Mouse (Mus musculus): ENCODE data around the gene Pelo. TPM values are rescaled to one million over a fixed set of nuclear protein-coding genes. Genes with fewer than 3 reads are reported as not detected.

Gene Pelo
- total RNA-seq, 2 experiments from 2014 or later = 21.7 to 23.3 TPM

GRCm38 (mm10) chr13:115100381-115101177, 10.6 kb upstream of the Pelo start:
- intact Hi-C loops (cut with DNase I) = loop anchor here (10.0 kb wide), 1 partner anchor 114 kb away; no protein-coding TSS in a partner anchor
- no peak for DNase-seq (ENCODE audit: extremely low spot score in 1 of 2, low spot score in 2 of 2)

DNA sequence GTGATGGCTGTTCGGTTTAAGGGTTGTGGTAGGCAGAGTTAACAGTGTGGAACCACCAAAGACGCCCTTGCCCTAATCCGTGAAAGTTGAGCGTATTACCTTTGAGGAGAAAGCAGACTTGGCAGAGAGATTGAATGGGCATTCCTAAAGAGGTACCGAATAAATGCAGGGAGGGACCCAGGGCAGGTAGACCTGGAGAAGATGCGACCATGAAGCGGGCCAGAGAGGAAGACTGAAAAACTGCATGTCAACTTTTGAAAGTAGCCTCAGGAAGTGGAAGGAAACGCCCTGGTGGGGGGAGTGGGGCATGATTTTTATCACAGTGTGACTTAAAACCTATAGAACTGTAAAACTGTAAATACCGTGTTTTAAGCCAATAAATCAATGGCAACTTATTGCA, 9.4 kb upstream of the Pelo start:
- DNase-seq (ENCODE audit: extremely low spot score in 1 of 2, low spot score in 2 of 2) = no peak
- intact Hi-C loops (cut with DNase I) = loop anchor here (10.0 kb wide), 1 partner anchor 115 kb away; no protein-coding TSS in a partner anchor

- no peak for DNase-seq (ENCODE audit: extremely low spot score in 1 of 2, low spot score in 2 of 2)
- intact Hi-C loops (cut with DNase I) = loop anchor here (10.0 kb wide), 1 partner anchor 113 kb away; no protein-coding TSS in a partner anchor
Observed at GRCm38 (mm10) chr13:115098227-115098626, 8.2 kb upstream of the Pelo start.

- no peak for DNase-seq (ENCODE audit: extremely low spot score in 1 of 2, low spot score in 2 of 2)
- intact Hi-C loops (cut with DNase I) = loop anchor here (10.0 kb wide), 1 partner anchor 112 kb away; no protein-coding TSS in a partner anchor
Observed at GRCm38 (mm10) chr13:115096965-115097364, 7.0 kb upstream of the Pelo start.

GRCm38 (mm10) chr13:115096216-115096615, 6.2 kb upstream of the Pelo start:
- intact Hi-C loops (cut with DNase I) = loop anchor here (10.0 kb wide), 1 partner anchor 111 kb away; no protein-coding TSS in a partner anchor
- DNase-seq (ENCODE audit: extremely low spot score in 1 of 2, low spot score in 2 of 2) = no peak

DNA sequence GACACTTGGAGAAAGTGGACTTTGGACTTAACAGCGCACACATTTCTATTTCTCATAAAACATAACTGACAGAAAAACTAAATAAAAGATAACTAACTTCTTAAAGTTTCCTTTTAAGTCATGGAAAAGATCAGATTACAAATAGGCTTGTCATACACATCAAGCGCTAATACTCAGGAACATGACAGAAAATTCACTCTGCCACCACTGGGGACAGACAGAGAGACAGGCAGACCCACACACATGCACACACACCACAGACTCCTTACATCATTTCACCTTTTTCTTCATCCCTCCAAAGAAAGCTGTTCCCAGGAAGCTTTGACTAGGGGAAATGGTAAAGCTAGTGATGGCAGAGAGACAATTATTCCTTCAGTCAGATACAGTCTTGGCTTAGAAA, 5.4 kb upstream of the Pelo start:
- DNase-seq (ENCODE audit: extremely low spot score in 1 of 2, low spot score in 2 of 2) = no peak
- intact Hi-C loops (cut with DNase I) = loop anchor here (10.0 kb wide), 1 partner anchor 111 kb away; no protein-coding TSS in a partner anchor

GRCm38 (mm10) chr13:115091511-115091910, 1.5 kb upstream of the Pelo start:
- intact Hi-C loops (cut with DNase I) = loop anchor here (10.0 kb wide), 1 partner anchor 107 kb away; no protein-coding TSS in a partner anchor
- DNase-seq (ENCODE audit: extremely low spot score in 1 of 2, low spot score in 2 of 2) = no peak

DNA sequence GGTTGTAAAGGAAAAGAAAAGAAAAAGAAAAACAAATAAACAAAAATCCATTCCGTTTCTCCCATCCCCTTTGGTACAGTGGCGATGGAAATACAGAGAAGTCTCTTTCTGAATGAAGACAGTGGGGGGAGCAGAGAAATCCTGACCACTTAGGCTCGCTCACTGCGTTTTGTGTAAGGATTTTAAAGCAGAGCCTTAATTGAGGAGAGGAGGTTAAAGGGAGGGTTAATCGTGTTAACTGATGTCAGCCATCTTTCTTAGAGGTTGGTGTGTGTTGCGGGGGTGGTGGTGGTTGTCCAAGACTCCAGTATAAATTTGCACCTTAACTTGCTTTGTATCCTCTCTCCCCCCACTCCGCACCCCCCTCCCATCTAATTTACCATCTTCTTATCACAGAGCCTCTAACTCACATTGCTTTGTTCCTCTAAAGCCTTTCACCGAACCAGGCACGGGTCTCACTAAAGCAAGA, 1.0 kb upstream of the Pelo start:
- intact Hi-C loops (cut with DNase I) = loop anchor here (10.0 kb wide), 1 partner anchor 106 kb away; no protein-coding TSS in a partner anchor
- no peak for DNase-seq (ENCODE audit: extremely low spot score in 1 of 2, low spot score in 2 of 2)

- intact Hi-C loops (cut with DNase I) = loop anchor here (10.0 kb wide), 1 partner anchor 105 kb away; no protein-coding TSS in a partner anchor
- peak in 1 of 2 experiments; percentile 57 for DNase-seq (ENCODE audit: extremely low spot score in 1 of 2, low spot score in 2 of 2)
Observed at GRCm38 (mm10) chr13:115089395-115090025, 476 bp downstream of the Pelo start.

- intact Hi-C loops (cut with DNase I) = no loop called here
- no peak for DNase-seq (ENCODE audit: extremely low spot score in 1 of 2, low spot score in 2 of 2)
Observed at GRCm38 (mm10) chr13:115089020-115089394, 979 bp downstream of the Pelo start.

- intact Hi-C loops (cut with DNase I) = no loop called here
- no peak for DNase-seq (ENCODE audit: extremely low spot score in 1 of 2, low spot score in 2 of 2)
Observed at GRCm38 (mm10) chr13:115085974-115086373, 4.0 kb downstream of the Pelo start.

DNA sequence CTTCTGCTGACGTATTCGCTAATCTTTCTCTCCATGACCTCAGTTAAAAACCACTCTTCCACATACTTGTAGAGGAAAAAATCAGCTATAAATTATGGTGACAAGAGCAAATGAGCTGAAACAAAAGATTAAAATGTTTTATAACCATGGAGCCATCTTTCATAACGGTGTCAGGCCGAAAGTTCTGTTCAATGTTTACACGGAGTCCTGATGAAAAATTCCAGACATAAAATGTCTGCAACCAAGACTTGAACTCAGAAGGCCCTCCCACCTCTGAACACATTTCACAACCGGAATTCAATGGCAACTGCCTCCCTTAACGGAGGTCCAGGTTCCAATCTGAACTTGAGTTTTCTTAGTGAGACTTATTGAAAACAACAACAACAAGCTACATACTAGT, 7.6 kb downstream of the Pelo start:
- intact Hi-C loops (cut with DNase I) = no loop called here
- no peak for DNase-seq (ENCODE audit: extremely low spot score in 1 of 2, low spot score in 2 of 2)

DNA sequence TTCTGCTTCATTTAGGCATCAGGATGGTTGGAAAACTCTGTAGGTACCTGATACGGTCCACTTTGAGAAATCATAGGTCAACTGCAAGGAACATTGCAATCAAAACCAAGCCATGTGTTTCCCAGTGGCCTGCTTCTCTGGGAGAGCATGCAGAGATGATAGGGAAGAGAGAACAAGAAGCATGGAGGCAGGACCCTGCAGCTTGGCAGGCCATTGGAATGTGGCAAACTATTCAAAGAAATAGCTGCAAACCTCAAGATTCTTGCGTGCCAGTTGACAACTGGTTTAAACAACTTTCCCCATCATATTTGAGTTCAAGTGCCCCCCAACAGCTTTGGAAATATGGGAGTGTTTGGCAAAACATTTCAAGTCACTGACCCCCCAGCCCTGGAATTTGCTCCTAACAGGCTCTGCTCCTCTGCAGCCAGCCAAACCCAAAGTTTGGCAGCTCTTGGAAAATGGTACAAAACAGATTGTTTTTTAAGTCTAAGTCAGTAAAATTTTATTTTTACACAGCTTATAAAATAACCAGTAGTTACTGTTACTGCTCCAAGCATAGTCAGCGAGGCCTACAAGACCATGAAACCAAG, 9.9 kb downstream of the Pelo start:
- intact Hi-C loops (cut with DNase I) = no loop called here

DNA sequence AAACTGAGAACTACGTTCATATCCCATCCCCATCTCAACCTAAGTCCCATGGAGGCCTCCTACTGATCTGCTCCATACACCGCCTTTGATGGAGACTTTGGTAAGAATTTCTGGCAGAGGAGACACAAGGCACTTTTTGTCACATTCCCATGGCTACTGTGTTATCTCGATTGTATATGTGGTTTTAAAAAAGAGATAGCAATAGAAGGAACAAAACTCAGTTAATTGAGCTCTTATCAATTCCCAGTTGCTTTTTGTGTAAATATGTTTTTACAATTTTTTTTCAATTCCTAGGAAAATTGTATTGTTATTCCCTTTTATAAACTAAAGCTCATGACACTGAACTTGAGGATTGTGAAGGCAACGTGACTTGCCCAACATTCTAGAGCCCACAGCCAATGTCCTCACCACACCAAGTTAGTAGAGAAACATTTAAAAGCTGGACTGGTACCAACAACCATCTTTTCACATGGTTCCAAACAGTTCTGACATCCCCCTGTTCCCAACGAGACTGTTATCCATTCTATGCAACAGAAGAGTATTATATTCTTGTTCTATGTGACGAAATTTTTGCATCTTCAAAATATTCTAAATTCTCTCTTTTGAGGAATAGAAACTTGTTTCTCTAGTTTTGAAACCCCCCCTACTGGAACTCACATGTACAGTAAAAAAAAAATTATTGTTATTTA, 10.8 kb downstream of the Pelo start:
- intact Hi-C loops (cut with DNase I) = no loop called here
- DNase-seq (ENCODE audit: extremely low spot score in 1 of 2, low spot score in 2 of 2) = no peak

More for the DNA sequence above, 9.9 kb downstream of the Pelo start:
- DNase-seq (ENCODE audit: extremely low spot score in 1 of 2, low spot score in 2 of 2) = no peak

GRCm38 (mm10) chr13:115077346-115078134, 12.4 kb downstream of the Pelo start:
- intact Hi-C loops (cut with DNase I) = no loop called here

DNA sequence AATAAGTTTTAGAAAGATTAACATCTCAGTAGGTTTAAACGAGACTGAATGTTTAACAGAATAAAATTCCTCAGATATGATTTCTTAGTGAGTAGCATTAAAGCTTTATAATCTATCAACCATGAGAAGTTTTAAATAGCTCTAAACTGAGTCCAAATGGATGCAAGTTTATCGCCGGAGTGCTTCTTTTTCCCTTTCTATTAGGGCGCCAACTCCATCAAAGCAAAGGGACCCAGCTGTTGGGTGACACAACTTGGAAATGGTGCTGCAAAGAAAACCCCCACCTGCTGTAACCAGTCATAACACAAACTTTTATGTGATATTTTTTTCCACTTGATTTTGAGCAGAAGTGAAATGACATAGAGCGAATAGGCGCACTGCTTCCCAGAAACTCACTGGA, 17.6 kb downstream of the Pelo start:
- intact Hi-C loops (cut with DNase I) = no loop called here
- DNase-seq (ENCODE audit: extremely low spot score in 1 of 2, low spot score in 2 of 2) = no peak

More at GRCm38 (mm10) chr13:115077346-115078134, 12.4 kb downstream of the Pelo start:
- peak in 1 of 2 experiments; percentile 35 for DNase-seq (ENCODE audit: extremely low spot score in 1 of 2, low spot score in 2 of 2)

DNA sequence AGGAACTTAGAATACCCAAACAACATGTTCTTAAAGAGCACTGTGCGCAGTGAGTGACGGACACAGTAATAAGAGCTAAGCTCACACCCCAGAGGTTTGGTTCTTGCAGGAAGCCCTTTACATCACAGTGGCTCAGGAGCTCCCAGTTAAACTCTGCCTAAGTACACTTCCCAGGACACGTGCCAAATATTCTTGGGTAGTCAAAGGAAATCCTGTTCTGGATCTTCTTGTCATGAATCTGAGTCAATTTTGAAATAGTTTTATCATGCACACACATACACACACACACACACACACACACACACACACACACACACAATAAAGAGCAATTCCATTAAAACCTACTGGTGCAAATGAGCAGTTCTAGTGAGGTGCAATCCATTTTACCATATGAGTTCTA, 18.6 kb downstream of the Pelo start:
- DNase-seq (ENCODE audit: extremely low spot score in 1 of 2, low spot score in 2 of 2) = no peak
- intact Hi-C loops (cut with DNase I) = no loop called here

DNA sequence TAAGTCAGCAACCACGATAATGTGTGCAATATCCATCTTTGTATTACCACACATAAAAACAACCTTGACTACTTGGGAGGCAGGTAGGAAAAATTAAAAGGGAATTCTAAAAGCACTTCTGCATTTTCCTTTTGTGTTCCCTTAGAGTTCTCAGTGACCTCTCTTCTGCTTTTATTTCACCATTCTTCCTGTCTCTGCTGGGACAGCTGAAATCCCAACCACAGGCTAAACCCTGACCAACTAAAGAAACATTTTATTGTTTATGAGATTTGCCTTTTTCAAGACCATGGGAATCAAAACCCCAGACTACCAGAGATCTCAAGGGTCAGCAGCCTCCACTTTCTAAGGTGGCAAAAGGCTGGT, 22.0 kb downstream of the Pelo start:
- intact Hi-C loops (cut with DNase I) = no loop called here
- DNase-seq (ENCODE audit: extremely low spot score in 1 of 2, low spot score in 2 of 2) = no peak

Measured in left cerebral cortex, postnatal 10 days (tissue).